Mouse (Mus musculus): ENCODE measurements around the gene Cnmd.

Gene Cnmd

DNA sequence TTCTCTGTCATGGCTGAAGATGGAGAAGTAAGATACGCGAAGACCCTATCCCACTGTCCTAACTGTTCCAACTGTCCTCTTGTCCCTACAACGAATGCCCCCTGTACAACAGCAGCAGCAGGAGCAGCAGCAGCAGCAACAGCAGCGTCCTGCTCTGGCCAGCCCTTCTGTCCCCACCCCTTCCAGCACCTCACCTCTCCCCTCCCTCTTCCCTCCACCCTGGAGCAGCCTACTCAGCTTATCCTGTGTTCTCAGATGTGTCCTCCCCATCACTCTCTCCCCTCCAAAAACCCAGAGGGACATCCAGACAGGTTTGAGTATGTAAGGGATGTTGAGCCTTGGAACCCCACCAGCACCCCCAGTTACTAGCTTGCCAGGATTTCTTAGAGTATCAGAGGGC, at the start of gene Cnmd:
Gene Cnmd (minus strand): TSS at position 170 of the 400 bp plus-strand sequence.
- DNase-seq (ENCODE audit: low spot score in 2 of 2), result no peak

DNA sequence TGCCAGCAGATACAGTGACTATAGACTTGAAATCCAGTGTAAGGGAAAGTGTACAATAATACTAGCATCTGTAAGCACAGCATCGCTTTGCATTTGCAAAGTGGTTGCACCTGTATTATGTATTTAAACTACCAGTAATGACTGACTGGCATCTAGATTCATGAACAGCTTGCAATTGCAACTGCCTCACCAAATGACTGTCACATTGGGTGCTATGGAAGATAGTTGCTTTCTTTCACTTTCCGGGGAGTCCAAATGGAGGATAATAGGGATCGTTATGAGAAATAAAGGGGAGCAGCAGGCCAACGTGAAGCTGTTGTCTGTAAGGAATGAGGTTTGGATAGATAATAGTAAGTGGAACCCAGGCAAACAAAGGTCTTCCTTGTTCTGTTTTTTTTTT, 49.3 kb upstream of the Cnmd start:
- DNase-seq (ENCODE audit: low spot score in 2 of 2), result no peak

DNA sequence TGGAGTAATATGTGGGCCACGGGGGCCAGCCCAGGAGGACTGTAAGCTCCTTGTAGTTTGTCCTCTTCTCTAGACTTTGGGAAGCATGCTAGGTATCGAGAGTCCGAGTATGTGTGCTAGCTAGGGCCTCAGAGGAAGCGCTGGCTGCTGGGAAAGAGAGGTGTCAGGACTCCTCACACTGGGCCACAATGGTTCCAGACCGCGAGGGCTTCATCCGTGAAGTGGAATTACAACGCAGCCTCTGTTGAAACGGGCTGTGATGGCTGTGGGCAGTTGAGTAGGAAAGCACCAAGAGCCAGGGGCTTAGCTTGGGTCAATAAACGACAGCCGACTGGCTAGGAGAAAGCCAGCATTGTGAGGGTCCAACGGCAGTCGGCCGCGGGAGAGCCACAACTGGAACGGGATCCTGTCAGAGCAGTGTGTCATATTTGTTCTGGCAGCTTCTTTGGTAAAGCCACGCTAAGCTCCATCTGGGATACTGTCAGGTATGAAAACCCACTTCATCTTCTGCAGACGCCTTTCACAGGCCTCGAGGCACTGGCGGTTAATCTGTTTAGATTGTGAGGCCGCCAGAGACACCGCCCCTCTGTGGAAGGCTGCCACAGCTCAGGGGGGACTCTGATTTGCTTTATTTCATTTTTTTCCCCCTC, 41.7 kb upstream of the Cnmd start:
- no peak for DNase-seq (ENCODE audit: low spot score in 2 of 2)

DNA sequence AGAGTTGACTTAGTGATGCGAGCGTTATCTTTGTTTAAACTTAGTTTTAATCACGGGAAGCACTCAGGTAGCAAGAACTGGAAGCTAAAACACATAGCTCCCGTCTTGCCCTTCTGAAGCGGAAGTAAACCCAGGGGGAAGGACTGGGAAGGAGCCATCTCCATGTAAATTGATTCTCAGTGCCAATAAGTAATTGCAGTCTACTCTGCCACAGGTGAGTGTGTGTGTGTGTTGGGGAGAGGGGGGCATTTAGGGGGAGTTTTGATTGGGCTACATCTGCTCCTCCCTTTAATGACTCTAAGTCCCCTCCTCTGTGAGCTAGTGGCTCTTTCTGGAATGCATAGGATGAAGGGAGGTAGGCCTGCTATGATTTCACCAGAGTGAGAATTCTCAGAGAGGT, 39.6 kb upstream of the Cnmd start:
- no peak for DNase-seq (ENCODE audit: low spot score in 2 of 2)

DNA sequence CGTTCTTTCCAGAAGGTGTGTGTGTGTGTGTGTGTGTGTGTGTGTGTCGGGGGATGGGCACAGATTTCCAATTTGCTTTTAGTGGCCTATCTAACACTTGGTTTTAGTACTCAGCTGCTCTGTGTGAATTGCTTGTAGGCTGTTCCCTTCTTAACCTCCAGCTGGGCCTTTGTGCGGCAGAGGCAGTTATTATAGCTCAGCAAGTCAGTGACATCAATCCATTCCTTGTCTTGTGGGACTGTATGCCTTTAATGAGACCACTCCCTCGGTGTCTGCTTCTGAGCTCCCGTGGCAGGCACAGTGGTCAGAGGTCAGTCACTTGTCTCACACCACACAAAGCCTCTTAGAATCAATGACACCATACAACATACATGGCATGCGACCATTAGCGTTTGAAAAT, 39.1 kb upstream of the Cnmd start:
- no peak for DNase-seq (ENCODE audit: low spot score in 2 of 2)

DNA sequence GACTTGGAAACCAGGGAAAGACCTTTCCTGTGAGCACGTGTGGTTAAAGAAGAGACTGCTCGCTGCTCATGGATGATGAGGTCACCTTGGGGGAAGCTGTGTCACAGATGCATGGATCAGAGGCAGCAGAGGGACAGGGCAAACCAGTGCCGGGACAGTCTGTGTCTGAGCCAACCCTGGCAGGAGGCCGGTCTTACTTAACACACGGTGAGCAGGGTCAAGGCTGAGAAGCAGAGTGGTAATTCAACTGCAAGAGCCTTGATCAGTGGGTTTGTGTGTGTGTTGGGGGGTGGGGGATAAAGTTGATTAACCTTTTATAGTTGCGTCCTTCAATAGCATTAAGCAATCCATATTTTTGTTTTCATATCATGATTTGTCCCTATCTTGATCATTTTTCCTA, 37.4 kb upstream of the Cnmd start:
- no peak for DNase-seq (ENCODE audit: low spot score in 2 of 2)

DNA sequence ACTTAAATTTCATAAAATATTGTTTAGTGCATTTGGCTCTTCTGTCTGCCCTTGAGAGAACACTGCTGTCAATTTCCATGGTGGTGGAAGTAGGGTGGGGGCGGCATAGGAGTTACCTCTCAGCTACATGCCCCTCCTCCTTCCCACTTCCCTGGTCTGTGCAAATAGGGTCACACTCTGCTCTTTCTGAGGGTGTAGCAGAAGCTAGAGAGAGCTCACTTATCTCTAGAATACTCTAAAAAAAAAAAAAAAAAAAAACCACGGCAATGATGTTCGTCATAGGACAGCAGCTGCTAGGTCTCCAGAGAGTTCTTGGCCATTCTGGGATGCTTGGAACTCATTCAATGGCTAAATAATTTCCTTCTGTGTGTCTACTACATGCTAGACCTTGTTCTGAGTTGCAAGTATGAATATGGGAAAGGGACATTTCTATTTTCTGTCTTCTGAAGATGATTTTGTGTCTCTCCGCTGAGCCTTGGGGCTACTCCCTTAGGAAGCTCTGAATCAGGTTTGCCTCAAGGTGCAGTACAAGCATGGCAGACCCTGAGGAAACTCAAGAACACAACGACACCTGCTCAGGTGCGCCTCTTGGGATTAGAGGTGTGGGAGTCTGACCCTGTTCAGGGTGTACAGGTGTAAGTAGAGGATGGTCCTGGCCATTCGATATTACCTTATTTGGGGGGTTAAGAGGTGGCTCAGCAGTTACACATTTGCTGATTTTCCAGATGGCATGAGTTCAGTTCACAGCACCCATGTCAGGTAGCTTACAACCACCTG, 28.3 kb upstream of the Cnmd start:
- DNase-seq (ENCODE audit: low spot score in 2 of 2), result no peak

DNA sequence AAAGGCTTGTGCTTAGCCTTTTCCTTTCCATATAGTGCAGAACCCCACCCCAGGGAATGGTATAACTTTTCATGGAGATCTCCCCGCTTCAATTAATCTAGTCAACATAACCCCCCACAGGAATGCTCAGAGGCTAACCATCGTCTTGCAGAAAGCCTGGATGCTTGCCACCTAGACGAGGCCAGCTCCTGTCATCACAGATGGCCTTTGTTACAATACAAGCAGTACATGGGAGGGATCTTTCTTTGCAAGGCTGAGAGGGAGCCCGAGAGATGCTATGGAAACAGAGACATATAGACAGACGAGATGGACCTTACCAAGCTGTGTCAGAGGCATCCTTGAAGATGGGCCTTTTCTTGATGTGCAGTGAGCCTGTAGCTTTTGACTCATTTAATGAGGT, 18.7 kb upstream of the Cnmd start:
- no peak for DNase-seq (ENCODE audit: low spot score in 2 of 2)

DNA sequence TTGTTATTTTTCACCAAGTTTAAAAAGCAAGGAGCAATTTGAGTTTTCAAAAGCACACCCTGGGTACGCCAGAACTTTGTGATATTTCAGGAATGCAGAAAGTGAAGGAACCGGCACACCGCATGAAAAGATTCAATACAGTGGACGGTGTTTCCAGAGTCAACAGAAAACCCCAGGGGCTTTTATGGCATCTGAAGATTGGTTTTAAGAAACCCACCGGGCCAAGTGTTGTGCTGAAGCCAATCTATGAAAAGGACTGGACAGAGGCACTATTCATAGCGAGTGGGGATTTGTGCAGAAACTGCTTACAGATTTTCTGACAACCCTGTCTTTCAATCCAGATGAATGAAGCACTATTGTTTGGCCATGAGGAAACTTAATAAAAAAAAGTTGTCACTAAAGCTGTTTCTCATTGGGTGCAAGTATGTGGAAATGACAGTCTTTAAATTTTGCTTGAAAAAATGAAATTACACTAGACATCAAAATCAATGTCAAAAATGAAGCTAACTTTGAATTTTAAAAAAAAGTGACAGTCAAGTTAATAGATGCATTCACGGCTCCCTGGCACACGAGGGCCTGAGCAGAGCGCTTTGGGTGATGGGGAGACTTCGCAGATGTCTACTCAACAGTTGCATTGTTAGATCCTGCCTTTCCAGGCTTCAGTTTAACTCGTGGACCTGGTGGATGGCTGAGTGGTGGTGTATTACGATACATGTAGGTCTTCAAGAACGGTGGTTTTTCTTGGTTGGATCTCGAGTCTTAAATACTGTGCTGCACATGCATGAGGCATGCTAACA, 16.1 kb upstream of the Cnmd start:
- DNase-seq (ENCODE audit: low spot score in 2 of 2), result no peak

DNA sequence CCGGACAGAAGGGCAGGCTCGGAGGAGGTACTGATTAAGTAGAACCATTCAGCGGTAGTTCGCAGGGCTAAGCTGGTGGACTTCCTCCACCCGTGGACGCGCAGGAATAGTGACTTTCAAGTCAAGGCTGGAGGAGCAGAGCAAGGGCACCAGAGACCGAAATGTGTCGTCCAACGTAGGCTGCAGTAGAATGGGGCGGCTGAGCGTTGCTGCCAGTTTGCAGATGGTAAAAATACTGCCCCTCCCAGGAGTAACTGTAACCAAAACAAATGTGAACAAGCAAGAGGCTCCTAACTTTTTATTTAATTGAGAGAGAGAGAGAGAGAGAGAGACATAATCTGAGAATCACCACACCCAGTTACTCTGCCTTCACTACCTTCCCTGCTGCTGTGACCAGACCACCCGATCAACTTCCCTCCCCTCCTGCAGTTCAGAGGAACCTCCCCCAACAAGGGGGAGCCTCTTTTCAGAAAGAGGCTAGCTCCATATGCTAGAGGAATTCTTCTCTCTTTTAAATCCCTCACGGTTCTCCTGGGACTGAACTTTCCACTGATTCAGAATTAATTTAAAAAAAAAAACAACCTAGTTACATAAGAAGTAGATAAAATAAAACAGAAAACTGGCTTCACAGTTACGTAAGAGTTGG, 15.3 kb upstream of the Cnmd start:
- no peak for DNase-seq (ENCODE audit: low spot score in 2 of 2)

DNA sequence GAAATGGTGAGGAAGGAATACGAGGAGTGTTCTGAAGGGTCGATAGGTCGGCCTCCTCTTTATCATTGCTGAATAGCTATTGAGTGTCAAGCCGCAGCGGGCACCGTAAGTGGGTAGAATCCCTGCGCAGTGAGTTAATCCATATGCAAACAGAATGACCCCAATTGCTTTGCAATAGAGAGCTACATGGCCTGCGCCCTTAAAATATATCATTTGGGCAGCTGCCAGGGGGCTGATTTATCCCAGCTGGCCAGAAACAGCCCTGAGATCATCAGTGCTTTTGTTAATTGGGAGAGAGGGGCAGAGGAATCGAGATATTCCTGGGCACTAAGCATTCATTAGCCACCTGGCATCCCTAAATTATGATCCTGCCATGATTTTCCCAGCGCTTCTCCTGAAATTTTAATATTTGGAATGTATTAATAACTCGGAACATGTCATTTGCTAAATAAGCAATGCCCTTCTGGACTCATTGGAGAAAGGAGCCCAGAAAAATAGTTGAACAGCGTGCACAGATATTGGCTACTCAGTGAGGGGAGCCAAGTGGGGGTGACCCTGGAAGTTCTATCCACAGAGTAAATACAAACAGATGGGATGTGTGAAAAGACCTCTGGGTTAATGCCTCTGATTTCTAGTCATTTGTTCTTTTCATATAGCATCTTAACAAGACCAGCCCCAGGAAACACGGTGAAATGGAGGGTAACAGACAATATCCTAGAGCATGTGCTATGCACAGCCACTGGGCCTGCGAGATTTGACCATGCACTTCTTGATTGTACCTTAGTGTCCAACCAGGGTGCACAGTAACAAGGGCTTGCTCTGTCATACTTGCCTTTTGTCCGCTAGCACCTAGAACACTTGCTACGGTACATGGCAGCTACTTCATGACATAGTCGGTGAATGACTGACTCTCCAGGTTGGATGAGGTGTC, 11.4 kb upstream of the Cnmd start:
- DNase-seq (ENCODE audit: low spot score in 2 of 2), result no peak

DNA sequence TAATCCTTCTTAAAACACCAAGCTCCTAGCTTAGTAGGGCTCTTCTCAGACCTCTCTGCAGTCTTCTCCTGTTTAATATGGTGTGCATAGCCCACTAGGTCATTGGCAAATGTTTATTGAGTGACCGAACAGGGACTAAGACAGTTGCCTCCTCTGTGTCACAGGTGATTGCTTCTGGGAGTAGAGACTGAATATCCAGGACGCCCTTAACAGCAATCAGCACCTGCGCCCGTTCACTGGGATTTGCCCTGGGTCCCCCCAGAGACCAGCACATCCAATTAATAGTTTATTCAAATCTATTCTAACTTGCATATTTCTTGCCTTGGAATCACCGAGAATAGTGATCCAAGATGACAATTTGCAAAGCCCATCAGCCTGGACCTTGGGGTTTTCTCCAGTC, 10.6 kb upstream of the Cnmd start:
- no peak for DNase-seq (ENCODE audit: low spot score in 2 of 2)

DNA sequence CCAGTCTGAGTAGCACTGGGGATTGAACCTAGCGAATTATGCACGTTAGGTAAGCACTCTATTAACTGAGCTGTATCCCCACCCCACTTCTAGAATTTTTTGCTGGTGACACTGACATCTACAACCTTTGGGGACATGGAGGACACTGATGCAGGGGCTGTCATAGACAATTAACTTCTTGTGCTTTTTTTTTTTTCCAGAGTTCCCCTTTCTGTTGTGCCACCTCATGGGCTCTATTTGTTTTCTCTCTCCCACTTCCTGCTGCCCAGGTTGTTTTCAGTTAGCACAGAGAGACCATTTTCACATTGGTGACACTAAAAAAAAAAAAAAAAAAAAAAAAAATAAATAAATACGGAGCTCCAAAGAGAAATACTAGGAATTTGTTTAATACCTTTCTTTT, 9.0 kb upstream of the Cnmd start:
- DNase-seq (ENCODE audit: low spot score in 2 of 2), result no peak

DNA sequence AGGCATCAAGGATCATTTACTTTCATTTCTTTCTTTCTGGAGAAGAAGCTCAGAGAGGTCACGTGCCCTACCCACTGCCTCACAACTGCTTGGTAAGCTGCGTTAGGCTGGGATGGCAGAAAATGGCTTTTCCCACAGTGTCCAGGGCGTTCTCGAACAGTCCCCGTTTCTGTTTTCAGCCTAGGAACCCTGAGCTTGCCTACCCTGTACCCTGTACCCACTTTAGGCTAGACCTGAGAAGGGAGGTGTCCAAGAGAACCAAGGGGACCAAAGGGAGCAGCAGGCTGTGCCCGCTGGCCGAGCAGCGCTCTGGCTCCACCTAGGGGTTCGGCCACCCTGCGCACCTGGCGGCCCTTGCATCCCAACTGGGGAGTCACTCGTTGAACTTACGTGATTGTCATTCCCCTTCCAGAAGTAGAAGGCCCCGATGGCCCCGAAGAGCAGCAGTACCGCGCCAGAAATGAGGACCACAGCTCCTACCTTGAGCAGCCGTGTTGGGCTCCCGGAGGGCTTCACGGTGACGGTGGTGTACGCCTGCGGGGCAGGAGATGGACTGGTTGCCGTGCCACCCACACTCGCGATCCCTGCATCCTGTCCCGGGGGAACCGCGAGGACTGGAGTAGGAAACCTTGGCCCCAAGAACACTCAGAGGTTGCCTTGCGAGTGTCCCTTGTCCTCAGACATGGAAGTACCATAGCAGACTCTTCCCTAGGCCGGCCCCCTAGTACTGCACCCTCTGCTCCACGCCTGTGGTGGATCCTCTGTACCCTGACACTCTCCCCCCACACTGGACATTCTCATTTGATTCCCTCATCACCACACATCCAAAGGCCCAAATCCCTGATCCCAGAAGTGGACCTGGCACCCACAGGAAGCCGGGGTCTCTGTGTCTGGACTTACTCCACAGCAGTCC, 709 bp downstream of the Cnmd start:
- DNase-seq (ENCODE audit: low spot score in 2 of 2), result peak in 1 of 2 experiments; percentile 44

DNA sequence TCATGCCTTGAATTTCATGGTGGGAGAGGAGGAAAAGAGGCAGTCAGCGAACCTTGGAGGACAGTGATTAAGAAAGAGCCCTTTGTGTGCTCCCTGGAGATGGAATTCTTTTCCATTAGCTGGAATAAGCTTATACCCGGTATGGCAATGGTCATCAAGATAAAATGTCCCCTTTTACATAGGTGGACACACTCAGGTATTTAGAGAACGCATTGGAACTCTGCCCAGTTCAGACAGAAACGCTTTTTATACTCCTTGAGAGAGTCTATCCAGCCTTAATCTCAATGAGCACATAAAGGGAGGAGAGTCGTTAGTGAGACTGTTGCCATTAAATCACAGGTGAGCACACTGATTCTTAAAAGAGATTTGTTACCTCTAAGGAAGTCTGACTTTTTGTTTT, 1.5 kb downstream of the Cnmd start:
- no peak for DNase-seq (ENCODE audit: low spot score in 2 of 2)

DNA sequence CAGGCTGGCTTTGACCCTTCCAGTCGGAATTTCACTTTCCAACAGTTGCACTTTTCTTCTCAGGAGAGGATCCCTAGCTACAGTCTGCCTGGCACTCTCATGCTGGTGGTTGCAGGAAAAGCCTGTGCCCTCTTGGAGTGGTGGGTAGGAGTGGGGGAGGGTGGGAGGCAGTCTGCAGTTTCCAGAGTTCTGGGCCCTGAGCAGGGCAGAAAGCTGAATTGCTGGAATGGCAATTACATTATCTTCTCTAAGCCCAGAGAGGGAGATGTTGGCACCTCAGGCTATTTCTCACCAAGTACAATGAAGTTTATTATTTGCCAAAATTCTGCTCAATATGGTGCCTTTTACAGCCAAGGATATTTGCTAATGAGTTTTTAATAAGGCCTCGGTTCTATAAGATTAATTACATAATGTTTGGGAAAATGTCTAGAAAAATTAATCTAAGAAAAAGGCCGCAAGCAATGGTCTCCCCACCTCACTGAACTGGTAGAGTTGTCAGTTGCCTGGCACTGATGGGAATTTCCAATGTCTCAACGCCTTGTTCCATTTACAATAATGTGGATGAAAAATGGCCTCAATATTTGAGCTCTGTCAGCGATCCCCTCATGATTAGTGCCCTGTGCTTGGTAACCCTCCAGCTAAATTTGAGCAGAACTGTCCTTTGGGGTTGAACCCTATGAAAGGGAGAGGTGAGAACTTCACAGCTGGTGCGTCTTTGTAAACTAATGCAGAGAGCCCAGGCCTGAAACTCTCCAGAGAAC, 3.0 kb downstream of the Cnmd start:
- no peak for DNase-seq (ENCODE audit: low spot score in 2 of 2)

DNA sequence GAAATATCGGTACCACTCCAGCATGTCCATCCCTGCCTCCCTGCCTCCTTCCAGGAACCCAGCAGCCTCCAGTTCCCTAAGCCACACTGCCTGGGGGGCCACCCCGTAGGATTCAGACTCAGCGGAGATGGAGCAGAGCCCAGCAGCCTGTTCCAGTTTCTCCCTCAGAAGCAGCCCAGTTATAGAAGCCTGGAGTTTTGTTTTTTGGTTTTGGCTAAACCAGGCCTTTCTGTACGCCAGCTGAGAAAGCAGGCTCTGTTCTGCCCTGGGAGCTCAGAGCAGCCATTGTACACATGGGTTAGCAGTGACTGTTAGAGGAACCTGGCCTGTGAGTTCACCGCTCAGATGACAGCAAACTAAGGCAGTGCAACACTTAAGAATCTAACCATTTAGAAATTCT, 3.7 kb downstream of the Cnmd start:
- DNase-seq (ENCODE audit: low spot score in 2 of 2), result peak; percentile 46 to 52

DNA sequence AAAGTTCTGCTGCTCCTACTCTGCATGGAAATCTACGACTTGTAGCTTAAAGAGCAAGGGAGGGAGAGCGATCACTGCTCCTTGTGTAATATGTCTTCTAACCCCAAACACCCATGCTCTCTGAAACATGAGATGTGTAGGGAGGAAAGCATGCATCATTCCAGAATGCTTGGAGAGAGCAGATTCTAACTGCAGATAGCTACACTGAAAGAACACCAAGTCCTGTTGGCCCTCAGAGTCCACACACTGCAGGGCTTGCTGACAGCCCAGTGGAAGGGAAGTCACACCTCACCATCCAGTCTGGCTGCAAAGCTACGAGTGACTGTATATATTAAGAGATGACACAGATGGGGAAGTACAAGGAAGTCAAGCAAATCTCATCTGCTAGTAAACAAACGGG, 9.3 kb downstream of the Cnmd start:
- no peak for DNase-seq (ENCODE audit: low spot score in 2 of 2)

DNA sequence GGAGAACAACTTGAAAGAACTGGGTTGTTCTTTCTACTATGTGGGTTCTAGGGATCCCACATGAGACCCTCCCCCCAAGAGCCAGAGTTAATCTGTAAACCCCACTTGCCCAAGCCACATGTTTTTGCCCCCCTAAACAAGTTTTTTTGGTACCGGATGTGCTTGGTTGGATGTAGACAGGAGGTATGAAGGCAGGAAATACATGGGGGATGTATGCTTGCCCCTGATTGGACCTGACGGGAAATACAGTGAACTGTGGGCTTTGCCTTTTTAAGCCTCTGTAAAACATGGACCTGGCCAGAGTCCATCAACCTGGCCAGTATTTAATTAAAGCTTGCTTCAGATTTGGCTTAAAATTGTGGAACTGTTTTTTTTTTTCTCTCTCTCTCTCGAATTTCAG, 12.3 kb downstream of the Cnmd start:
- no peak for DNase-seq (ENCODE audit: low spot score in 2 of 2)

Measured in frontal cortex, postnatal 10 days (tissue).